Mouse (Mus musculus) liver, embryonic 14.5 days (tissue): ENCODE results near the gene Ccdc73. TPM values are rescaled to one million over a fixed set of nuclear protein-coding genes. Genes with fewer than 3 reads are reported as not detected.
"Not testable (repeated sequence)": the region's sequence is repeated elsewhere in the genome, so short reads cannot be mapped to it uniquely, and the experiment has no call there.

Source experiments
- ATAC-seq: fragments of 200-750 bp; cut with Nextera tagmentation; 2 replicates; pipeline ENCODE4 v1.8.0; 2017; ENCODE audit warnings: moderate number of reproducible peaks, mild to moderate bottlenecking, moderate library complexity; ENCODE audit not compliant: insufficient read depth
- DNase-seq, 3 experiments: peaks; one replicate each; pipeline ENCODE4 v3.0.0-alpha.2; 2012 to 2013; ENCODE audit warnings: low read depth in 3 of 3, low spot score in 3 of 3
- H3K27ac ChIP-seq: fragments of 300-500 bp; sonication (generic); 2 replicates; pipeline ENCODE4 v1.5.1; 2014; ENCODE audit warnings: moderate library complexity, mild to moderate bottlenecking, control low read depth, inconsistent platforms
- H3K27me3 ChIP-seq: fragments of 300-500 bp; sonication (generic); 2 replicates; pipeline ENCODE4 v1.6.1; 2014; ENCODE audit warnings: mild to moderate bottlenecking, low read length, moderate library complexity; ENCODE audit not compliant: control insufficient read depth, insufficient read depth
- H3K36me3 ChIP-seq: fragments of 300-500 bp; sonication (generic); replicated peaks from 2 replicates; pipeline ENCODE4 v1.6.1; 2014; ENCODE audit warnings: low read depth; ENCODE audit not compliant: control insufficient read depth, insufficient read depth
- H3K4me1 ChIP-seq, 2 experiments: fragments of 200-500 bp in 1 of 2; fragments of 300-500 bp in 1 of 2; sonication (generic) in 1 of 2; replicated peaks; 2 replicates each; pipeline ENCODE4 v1.6.1; 2012 to 2014; ENCODE audit warnings: antibody characterized with exemption in 1 of 2, inconsistent platforms in 1 of 2, low read length in 1 of 2; ENCODE audit not compliant: control insufficient read depth in 2 of 2, insufficient read depth in 2 of 2
- H3K4me2 ChIP-seq: fragments of 300-500 bp; sonication (generic); 2 replicates; pipeline ENCODE4 v1.6.1; 2014; ENCODE audit warnings: low read depth, mild to moderate bottlenecking, control low read depth, moderate library complexity
- H3K4me3 ChIP-seq, 2 experiments: fragments of 200-500 bp in 1 of 2; fragments of 300-500 bp in 1 of 2; sonication (generic) in 1 of 2; 2 replicates each; pipeline ENCODE4 v1.5.1; 2012 to 2014; ENCODE audit warnings: low read depth in 2 of 2, low read length in 2 of 2, mild to moderate bottlenecking in 2 of 2, control low read depth in 1 of 2, inconsistent platforms in 1 of 2, moderate library complexity in 1 of 2; ENCODE audit not compliant: insufficient read depth in 1 of 2
- H3K9ac ChIP-seq: fragments of 300-500 bp; sonication (generic); replicated peaks from 2 replicates; pipeline ENCODE4 v1.6.1; 2014; ENCODE audit warnings: mild to moderate bottlenecking, control low read depth, moderate library complexity
- H3K9me3 ChIP-seq: fragments of 300-500 bp; sonication (generic); 2 replicates; pipeline ENCODE4 v1.6.1; 2016; ENCODE audit warnings: low read length, mixed read lengths; ENCODE audit not compliant: control insufficient read depth
- CTCF ChIP-seq: IDR thresholded peaks from 2 replicates; pipeline ENCODE4 v1.5.1; 2016; ENCODE audit warnings: antibody characterized with exemption, low read depth, control low read depth
- EP300 ChIP-seq: IDR thresholded peaks from 2 replicates; pipeline ENCODE4 v1.6.1; 2016; ENCODE audit warnings: antibody characterized with exemption, low read depth
- WGBS: fragments of 180-500 bp; shearing (Covaris S2); extraction: QIAGEN DNeasy Blood & Tissue Kit; methylation state at CpG from one replicate; pipeline ENCODE4 v1.1.7; 2014; ENCODE audit not compliant: insufficient replicate concordance; 5-methylcytosine and 5-hydroxymethylcytosine counted together
- polyA plus RNA-seq, 2 experiments: library from polyadenylated mRNA; depleted of rRNA in 1 of 2; stranded (reverse) in 1 of 2; unstranded in 1 of 2; fragments of >200 nt; fragmentation: Nextera tagmentation in 1 of 2; extraction: Ambion mirVana in 1 of 2; gene quantifications; 2 replicates each; pipeline versions ENCODE4 v1.2.1 to v1.2.3; 2012 to 2014

Ccdc73 gene
- polyA plus RNA-seq, 2 experiments, result 2.1 to 2.5 TPM

DNA sequence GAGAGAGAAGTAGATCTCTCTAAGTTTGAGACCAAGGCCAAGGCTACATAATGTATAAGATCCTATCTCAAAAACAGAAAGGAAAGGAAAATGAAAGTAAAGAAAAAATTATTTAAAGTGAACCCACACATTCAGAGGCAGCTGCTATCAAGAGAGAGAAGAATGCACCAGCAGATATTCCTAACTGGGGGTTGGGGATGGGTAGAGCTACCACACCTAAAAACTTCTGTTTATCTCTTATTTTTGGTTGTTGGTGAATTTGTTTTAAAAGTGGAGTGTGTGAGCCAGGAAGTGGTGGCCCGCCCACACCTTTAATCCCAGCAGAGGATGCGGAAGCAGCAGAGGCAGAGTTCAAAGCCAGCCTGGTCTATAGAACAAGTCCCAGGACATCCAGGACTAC is 154.2 kb downstream of the Ccdc73 start:
- DNase-seq, result peak; percentile 46 to 57 (median 54)
- no peak overlapping the region for H3K4me3 ChIP-seq
- no peak overlapping the region for H3K9ac ChIP-seq
- H3K36me3 ChIP-seq, result no peaks in the 10 kb centered on the region
- peaks cover 28 to 33% of the 10 kb centered on the region in 2 experiments for H3K4me1 ChIP-seq
- peak; percentile 62; the same call in 1 of the 2 replicates for TF ChIP-seq EP300
- no peak for TF ChIP-seq CTCF
- no peaks in the 10 kb centered on the region for H3K27me3 ChIP-seq
- whole genome bisulfite sequencing, result 23% methylated on average over 2 of the region's 2 CpGs
- ATAC-seq, result peak; percentile 59
- no peaks in the 10 kb centered on the region for H3K9me3 ChIP-seq
- H3K27ac ChIP-seq, result peak overlapping the region; percentile 63
- H3K4me2 ChIP-seq, result peak overlapping the region; percentile 52

DNA sequence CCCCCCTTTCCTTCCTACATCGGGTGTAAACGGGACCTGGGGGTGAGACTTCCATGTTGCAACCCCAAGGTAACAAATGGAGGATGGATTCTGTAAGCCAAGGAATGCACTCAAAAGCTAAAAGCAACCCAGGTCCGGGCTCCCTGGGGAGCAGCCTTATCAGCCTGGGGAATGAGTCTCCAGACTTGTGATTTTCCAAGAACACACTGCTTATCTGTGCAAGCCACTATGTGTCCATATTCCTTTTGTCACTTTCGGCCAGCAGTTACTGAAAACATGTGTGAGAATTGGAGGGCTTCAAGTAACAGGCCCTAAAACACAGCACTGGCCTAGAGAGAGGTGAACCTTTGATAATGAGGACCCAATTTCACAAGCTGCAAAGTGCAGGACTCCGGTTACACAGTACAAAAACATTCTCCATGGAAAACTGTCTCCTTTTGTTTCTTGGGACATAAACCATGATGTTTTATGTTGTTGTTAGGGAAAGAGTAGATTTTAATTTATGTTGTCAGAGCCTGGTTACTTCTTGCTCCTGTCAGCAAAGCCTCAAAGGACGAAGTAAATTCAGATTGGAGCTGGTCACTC is 155.5 kb downstream of the Ccdc73 start:
- no peaks in the 10 kb centered on the region for H3K36me3 ChIP-seq
- no peak for TF ChIP-seq CTCF
- peak; percentile 88 for TF ChIP-seq EP300
- no peak overlapping the region for H3K9ac ChIP-seq
- H3K27me3 ChIP-seq, result no peaks in the 10 kb centered on the region
- H3K9me3 ChIP-seq, result no peaks in the 10 kb centered on the region
- no peak overlapping the region for H3K4me3 ChIP-seq
- 38% methylated on average over 6 of the region's 6 CpGs for WGBS
- H3K27ac ChIP-seq, result no peak overlapping the region
- H3K4me1 ChIP-seq, result peaks cover 23 to 26% of the 10 kb centered on the region in 2 experiments
- peak; percentile 71 for ATAC-seq
- no peak overlapping the region for H3K4me2 ChIP-seq
- DNase-seq, result peak; percentile 52 to 60 (median 60)

DNA sequence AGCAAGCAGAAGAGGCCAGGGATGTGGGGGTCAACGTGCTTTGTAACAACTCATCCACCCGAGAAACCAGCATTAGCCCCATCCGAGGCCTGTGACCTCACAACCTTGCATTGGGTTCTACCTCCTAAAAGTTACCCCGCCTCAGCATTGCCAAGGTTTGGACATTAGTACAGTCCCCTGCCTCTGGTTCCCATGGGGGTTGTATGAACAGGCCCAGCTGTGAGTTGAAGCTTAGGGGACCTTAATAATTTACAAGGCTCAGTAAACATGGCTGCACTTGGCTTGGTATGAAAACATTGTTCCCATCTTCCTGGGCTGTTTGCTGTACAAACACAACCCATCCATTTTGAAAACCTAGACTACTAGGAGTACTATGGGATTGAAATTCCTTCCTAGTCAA is 156.2 kb downstream of the Ccdc73 start:
- TF ChIP-seq CTCF, result no peak
- TF ChIP-seq EP300, result no peak

DNA sequence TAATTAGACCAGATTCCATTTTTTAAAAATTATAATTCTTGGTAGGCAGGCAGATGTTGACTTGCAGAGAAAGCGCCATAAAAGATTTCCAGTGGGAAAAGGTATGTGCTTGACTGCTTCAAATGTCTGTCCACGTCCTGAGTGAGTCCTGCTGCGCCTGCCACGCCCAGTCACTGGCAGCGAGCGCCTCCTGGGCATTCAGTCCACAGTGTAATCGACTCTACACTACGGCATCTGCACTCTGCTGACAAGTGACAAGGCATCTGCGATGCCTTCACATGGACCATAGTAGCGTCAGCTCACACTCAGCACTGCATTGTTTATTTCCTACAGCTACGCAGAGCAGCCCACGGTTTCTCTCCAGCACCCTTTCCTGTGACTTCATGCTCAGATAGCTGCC is 158.0 kb downstream of the Ccdc73 start:
- peak; percentile 25; the same call in 1 of the 2 replicates for ATAC-seq
- not testable (repeated sequence) for H3K27ac ChIP-seq, H3K4me2 ChIP-seq, H3K9ac ChIP-seq, DNase-seq, H3K4me3 ChIP-seq, H3K9me3 ChIP-seq, H3K36me3 ChIP-seq, H3K27me3 ChIP-seq
- peaks cover 23 to 26% of the 10 kb centered on the region in 2 experiments for H3K4me1 ChIP-seq
- WGBS, result 66% methylated on average over 11 of the region's 12 CpGs

More for the DNA sequence above, 156.2 kb downstream of the Ccdc73 start:
- ATAC-seq, result no peak
- Histone ChIP-seq H3K27ac (no peak overlapping the region), H3K9ac (no peak overlapping the region), H3K27me3 (no peaks in the 10 kb centered on the region), H3K4me1 (peaks cover 23 to 26% of the 10 kb centered on the region in 2 experiments), H3K4me2 (no peak overlapping the region), H3K4me3 (no peak overlapping the region), H3K36me3 (no peaks in the 10 kb centered on the region), H3K9me3 (no peaks in the 10 kb centered on the region)
- no peak for DNase-seq
- WGBS, result 64% methylated on average over 4 of the region's 4 CpGs

DNA sequence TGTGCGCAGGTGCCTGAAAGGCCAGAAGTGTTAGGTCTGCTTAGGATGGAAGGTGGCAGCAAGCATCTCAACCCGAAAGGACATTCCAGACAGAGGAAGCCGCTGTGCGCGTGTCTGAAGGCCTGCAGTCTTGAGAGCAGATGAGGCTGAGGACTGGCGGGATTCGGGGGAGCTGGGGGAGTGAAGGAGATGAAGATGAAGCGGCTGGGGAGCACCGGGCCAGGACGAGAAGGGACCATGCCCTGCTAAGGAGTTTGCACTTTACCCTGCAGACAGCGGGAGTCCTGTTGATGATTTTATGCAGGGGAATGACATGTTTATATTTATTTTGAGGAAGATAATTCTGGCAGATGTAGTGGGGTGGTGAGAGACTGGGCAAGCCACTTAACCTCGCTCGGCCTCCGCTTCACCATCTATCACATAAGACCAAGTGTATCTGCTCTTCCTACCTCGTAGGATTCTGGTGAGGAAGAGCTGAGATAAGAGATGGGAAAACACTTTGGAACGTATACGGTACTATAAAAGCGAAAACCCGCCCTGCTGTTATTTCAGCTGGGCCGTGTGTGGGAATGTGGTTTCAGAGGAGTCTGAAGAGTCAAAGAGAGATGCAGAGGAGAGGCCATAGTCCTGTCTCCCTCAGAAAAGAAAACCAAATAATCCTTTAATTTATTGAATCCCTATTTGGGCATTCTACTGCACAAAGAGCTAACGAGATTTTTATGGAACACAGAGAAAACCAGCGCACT is 159.5 kb downstream of the Ccdc73 start:
- Histone ChIP-seq H3K4me3 (no peak overlapping the region), H3K27ac (no peak overlapping the region), H3K27me3 (no peaks in the 10 kb centered on the region), H3K4me2 (no peak overlapping the region), H3K9me3 (no peaks in the 10 kb centered on the region), H3K4me1 (peaks cover 13 to 17% of the 10 kb centered on the region in 2 experiments), H3K9ac (no peak overlapping the region), H3K36me3 (no peaks in the 10 kb centered on the region)
- ATAC-seq, result no peak
- TF ChIP-seq CTCF, result no peak
- TF ChIP-seq EP300, result no peak
- 71% methylated on average over 22 of the region's 22 CpGs for WGBS
- DNase-seq, result no peak
